Mouse (Mus musculus) adrenal gland, postnatal 25 days (tissue): ENCODE data around the gene Pde11a. TPM values are rescaled to one million over a fixed set of nuclear protein-coding genes. Genes with fewer than 3 reads are reported as not detected.

Experiments
- DNase-seq: peaks from one replicate; pipeline ENCODE4 v3.0.0; 2021; ENCODE audit warnings: mixed read lengths
- total RNA-seq: library from RNA; stranded (reverse); gene quantifications from 2 replicates; pipeline ENCODE4 v1.2.3, GENCODE M21; 2021

The Pde11a gene
- total RNA-seq, 1 experiment from 2014 or later, result 0.30 TPM

DNA sequence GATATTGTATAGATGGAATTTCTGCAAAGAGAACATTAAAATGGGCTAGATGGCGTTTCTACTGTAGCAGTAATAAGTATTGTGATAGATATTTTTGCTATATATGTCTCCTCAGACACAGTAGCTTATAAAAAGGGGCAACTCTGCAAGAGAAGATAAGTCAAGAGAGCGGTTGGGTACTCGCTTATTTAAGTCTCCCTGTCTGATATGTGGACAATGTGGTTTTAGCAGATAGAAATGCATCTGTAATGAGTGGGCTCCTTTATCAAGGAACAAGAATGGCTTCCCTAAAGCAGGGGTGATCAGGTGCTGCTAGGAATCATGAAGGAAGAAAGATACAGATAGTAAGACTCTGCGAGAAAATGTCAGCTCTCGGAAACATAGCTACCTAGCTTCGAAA is 18.2 kb downstream of the Pde11a start:
- DNase-seq, result no peak

DNA sequence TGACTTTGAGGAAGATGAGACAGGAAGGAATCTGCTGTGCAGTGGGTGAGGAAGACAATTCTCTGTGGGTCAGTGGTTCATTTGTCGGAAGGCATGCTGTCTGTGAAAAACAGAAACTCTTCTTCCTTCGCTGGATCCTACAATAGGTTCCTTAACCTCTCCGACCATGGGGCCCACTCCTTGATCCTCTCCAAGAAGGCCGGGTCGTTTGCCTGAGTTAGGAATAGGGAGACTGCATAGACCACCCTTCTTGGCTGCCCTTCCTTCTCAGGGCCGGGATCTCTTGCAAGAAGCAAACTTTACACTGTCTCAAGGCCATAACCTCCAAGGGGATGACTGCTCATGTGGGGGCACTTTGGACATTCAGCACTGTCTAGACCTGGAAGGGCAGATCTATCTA is 19.3 kb downstream of the Pde11a start:
- no peak for DNase-seq

GRCm38 (mm10) chr2:76287671-76288070 is 50.9 kb downstream of the Pde11a start:
- no peak for DNase-seq

DNA sequence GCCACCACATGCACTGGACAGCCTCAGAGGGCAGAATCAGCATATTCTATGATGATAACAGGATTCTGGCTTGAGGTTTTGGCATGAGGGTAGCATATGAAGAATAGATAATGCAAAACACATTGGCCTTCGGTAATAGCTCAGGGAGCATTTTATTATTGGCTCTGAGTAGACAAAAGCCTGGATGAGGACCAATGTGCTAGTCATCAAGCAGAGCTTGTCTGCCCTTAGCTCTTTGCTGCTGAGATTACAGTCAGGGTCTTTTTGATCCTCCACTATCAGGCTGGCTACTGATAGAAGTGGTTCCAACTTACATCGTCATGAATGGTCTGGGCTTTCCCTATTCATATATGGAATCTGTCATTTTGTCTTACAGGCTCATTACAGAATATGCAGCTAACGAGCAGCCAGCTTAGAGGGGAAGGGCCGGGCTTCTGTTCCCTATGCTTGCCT is 52.3 kb downstream of the Pde11a start:
- no peak for DNase-seq

DNA sequence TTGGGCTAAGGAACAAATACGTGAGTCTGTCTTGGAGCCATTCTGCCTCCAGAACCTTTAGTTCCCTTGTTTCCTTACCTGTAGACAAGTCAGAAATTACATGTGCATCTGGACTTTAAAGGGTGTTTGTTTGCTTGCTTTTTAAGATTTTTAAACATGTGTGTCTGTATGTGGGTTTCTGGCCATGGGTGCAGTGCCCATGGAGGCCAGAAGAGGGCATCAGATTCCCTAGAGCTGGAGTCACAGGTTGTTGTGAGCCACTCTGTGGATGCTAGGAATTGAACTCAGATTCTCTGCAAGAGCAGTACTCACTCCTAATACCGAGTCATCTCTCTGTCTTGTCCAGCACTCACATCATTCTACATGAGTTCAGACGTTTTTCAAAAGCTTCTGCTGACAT is 53.4 kb downstream of the Pde11a start:
- DNase-seq, result no peak

GRCm38 (mm10) chr2:76283378-76284132 is 55.0 kb downstream of the Pde11a start:
- peak; percentile 24 for DNase-seq

DNA sequence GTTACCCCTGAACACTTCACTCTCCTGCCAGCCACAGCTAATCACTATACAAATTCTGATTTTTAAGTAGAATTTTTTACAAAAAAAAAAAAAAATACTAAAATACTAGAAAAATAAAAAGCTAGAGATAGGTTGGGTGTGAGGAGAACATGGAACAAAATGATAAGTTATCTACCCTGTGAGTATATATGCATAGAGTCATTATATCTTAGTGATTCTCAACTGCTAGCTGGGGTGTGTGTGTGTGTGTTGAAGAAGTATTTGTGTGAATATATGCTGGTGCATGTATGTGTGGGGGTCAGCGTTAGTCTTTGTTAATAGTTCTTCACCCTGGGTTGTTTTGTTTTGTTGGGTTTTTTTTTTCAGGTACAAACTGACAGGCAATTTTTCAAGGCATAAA is 69.1 kb downstream of the Pde11a start:
- no peak for DNase-seq

GRCm38 (mm10) chr2:76267335-76267734 is 71.2 kb downstream of the Pde11a start:
- DNase-seq, result no peak

- DNase-seq, result no peak
Measured at GRCm38 (mm10) chr2:76266622-76267021, 72.0 kb downstream of the Pde11a start.

DNA sequence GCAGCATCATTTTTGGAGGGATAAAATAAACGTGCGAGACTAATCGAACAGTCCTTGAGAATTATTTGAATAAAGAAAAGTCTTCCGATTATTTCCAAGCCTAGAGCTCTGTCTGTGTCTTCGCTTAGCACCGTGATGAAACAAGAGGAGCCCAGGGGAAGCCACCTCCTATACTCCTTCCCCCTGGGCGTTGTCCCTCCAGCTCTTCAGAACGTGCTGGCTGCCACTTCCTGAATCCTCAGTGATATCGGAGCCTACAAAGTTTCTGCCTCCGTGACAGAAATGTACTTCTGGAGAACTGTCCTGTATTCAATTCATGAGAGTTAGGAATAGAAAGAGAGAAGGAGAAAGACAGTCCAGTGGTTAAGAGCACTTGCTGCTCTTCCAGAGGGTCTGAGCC is 74.3 kb downstream of the Pde11a start:
- DNase-seq, result no peak

DNA sequence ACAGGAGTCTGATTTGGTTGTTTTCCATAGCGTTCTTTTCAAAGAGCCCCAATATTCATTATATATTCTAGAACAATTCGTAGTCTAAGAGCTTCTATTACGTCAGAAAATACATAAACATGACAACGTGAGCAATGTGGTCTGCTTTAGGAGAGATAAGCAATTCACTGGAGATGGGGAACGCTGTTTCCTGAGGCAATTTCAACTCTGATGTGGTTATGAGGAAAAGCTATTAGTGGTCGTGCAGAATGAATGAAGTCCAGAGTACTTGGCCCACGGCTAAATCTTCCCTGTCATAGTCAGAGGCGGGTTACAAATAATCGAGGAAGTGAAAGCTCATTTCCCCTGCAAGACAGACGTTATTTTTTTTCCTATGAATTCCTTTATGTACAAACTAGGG is 75.9 kb downstream of the Pde11a start:
- DNase-seq, result no peak

- peak; percentile 54 for DNase-seq
Measured at GRCm38 (mm10) chr2:76254833-76255232, 83.7 kb downstream of the Pde11a start.

- DNase-seq, result no peak
Measured at GRCm38 (mm10) chr2:76251379-76251778, 87.2 kb downstream of the Pde11a start.

- no peak for DNase-seq
Measured at GRCm38 (mm10) chr2:76248242-76248641, 90.3 kb downstream of the Pde11a start.

GRCm38 (mm10) chr2:76239175-76239574 is 99.4 kb downstream of the Pde11a start:
- no peak for DNase-seq

DNA sequence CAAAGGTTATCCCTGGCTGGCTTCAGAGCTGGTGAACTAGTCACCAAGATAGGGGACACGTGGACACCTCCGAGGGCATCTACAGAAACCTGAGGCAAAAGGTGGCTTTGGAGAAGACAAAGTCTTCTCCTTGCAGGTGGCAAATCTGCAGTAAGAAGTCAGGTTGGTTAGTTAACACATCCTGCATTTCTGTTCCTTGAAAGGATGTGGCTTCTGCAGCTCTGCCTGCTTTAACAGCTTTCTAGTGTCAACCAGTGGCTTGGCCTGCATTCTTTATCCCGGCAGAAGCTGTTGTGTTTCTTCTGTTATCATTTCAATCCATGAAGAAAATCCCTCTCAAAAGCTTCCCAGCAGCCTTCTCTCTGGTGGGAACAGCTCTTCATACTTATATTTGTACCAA is 100.1 kb downstream of the Pde11a start:
- DNase-seq, result no peak

GRCm38 (mm10) chr2:76237638-76238420 is 100.7 kb downstream of the Pde11a start:
- DNase-seq, result no peak

DNA sequence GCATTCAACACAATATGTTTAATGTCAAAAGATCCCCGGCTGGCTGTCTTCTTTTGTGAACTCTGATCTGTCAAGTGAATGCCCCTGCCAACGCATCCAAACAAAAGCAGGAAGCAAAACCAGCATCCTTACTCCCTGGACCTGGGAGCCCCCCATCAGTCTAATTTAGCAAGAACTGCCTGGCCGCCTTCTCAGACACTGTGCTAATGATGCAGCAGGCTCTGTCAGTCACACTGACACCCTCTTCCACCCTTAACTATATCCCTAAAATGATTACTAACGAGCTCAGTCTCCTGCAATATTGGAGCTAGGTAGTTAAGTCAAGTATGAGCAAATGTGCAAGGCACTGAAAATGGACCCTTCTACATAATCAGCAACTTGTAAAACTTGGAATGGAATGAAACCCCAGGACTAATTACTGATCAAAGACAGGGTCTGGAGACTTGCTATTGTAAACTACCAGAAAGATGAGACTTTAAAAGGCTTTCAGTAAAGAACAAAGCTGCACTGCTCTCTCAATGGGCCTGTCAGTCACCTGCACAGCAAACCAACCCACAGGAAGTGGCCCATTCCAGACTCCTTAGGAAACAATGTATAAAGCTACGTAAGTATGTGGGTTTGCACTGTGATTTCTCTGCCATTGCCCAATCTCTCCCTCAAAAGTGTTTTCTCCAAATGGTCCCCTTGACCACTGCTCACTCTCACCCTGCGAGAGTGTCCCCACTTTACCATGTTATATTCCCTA is 118.0 kb downstream of the Pde11a start:
- no peak for DNase-seq

DNA sequence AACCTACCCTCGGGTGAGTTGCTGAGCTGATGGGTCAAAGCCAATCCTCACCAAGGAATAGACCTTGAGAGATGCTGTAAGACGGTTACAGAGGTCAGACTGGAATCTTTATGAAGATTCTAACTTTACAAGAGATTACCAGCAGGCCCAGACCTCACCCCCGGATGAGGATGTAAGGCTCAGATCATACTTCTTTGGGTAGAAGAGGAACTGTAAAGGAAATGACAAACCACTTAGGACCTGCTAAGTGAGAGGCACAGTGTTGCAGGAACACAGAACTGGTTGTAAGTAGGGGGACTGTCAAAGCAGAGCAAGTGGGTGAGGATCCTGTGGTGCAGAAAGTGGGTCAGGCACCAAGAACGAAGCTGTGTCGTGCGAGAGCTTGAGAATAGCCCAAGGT is 119.0 kb downstream of the Pde11a start:
- no peak for DNase-seq

DNA sequence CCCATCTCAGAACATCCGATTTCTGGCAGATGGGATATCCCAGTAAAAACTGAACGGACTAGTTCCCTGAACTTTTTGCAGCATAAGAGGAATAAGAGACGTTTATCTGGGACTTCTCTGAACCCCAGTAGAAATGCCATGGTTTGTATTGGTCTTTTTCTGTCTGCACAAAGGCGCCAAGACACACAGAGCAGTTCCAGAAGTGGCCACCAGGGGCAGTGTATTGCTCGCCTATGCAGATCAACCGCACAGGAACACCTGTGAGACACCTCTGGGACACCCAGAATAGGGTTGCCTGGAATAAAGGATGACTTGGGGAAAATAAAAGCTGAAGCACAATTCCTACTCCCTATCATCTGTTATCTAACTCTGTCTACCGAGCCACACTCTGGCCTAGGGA is 122.4 kb downstream of the Pde11a start:
- peak; percentile 12 for DNase-seq

- DNase-seq, result no peak
Measured at GRCm38 (mm10) chr2:76215219-76215618, 123.4 kb downstream of the Pde11a start.

DNA sequence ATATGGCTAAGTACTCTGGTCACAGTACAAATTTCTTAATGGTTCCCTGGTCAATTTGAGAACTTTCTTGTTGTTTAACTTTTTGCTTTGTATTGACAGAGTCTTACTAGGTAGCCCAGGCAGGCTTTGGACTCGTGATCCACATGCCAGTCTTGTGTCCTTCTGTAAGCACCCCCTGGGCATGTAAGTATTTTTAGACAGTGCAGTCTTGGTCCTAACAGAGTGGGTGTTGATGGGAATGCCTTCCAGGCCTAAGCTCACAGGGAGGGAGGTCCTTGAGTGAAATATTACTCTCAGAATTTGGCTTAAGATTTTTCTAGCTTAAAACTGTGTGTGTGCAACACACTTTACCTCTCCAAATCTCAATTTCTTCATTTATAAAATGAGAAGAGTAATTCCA is 153.4 kb downstream of the Pde11a start:
- DNase-seq, result no peak

GRCm38 (mm10) chr2:76162822-76163221 is 175.8 kb downstream of the Pde11a start:
- no peak for DNase-seq
